ENCODE assay signal across 34 mouse cellular contexts in genomic region chr12:65119451-65119850, GRCm38 (mm10).
"Had no signal": no experiment of that assay in that cellular context is flagged by ENCODE, and none has a peak within 500 bp of the region (broad histone marks: within the 10 kb centered on the region; RNA-seq: fewer than 3 reads in every experiment).

No protein-coding gene starts in this region.

- H3K27ac ChIP-seq: heart, embryonic 13.5 days; heart, embryonic 15.5 days; hindbrain, embryonic 10.5 days; hindbrain, embryonic 12.5 days; hindbrain, embryonic 13.5 days; hindbrain, embryonic 14.5 days; hindbrain, embryonic 15.5 days; hindbrain, postnatal 0 days; intestine, embryonic 15.5 days; kidney, embryonic 15.5 days; kidney, postnatal 0 days; layer of hippocampus, adult 2 months; left cerebral cortex, adult 2 months had no signal

- H3K27me3 ChIP-seq: heart, embryonic 12.5 days; heart, embryonic 13.5 days; heart, embryonic 15.5 days; hindbrain, embryonic 12.5 days; hindbrain, embryonic 13.5 days; hindbrain, embryonic 15.5 days; intestine, embryonic 15.5 days; kidney, embryonic 15.5 days had no signal

- H3K4me1 ChIP-seq: heart, embryonic 12.5 days; heart, embryonic 13.5 days; heart, embryonic 15.5 days; hindbrain, embryonic 10.5 days; hindbrain, embryonic 12.5 days; hindbrain, embryonic 13.5 days; hindbrain, embryonic 15.5 days; intestine, embryonic 15.5 days; kidney, embryonic 15.5 days had no signal

- H3K9me3 ChIP-seq: heart, embryonic 12.5 days; heart, embryonic 13.5 days; heart, embryonic 15.5 days; hindbrain, embryonic 10.5 days; hindbrain, embryonic 12.5 days; hindbrain, embryonic 13.5 days; hindbrain, embryonic 15.5 days; intestine, embryonic 15.5 days; kidney, embryonic 15.5 days had no signal

- H3K4me2 ChIP-seq: heart, embryonic 11.5 days; heart, embryonic 12.5 days; heart, embryonic 13.5 days; heart, embryonic 15.5 days; hindbrain, embryonic 12.5 days; hindbrain, embryonic 13.5 days; hindbrain, embryonic 14.5 days; hindbrain, embryonic 15.5 days; intestine, embryonic 15.5 days; kidney, embryonic 15.5 days had no signal

- H3K9ac ChIP-seq: heart, embryonic 12.5 days; heart, embryonic 13.5 days; heart, embryonic 15.5 days; hindbrain, embryonic 12.5 days; hindbrain, embryonic 13.5 days; hindbrain, embryonic 14.5 days; hindbrain, embryonic 15.5 days; intestine, embryonic 15.5 days; kidney, embryonic 15.5 days had no signal

- DNase-seq: heart, postnatal 10 days; heart, postnatal 14 days; heart, postnatal 36 days; heart, postnatal 4 days; kidney, adult 11 months; kidney, adult 18-20 months; kidney, adult 2 months; kidney, adult 8-10 months; kidney, adult 9 months; kidney, postnatal 10 days; kidney, postnatal 14 days; kidney, postnatal 25 days; kidney, postnatal 36 days; kidney, postnatal 4 days; layer of hippocampus, adult 9-11 months; layer of hippocampus, postnatal 36 days had no signal

- H3K4me3 ChIP-seq: heart, embryonic 12.5 days; heart, embryonic 13.5 days; heart, embryonic 15.5 days; hindbrain, embryonic 10.5 days; hindbrain, embryonic 12.5 days; hindbrain, embryonic 13.5 days; hindbrain, embryonic 15.5 days; intestine, embryonic 15.5 days; kidney, embryonic 15.5 days; layer of hippocampus, adult 2 months; left cerebral cortex, adult 2 months had no signal

- ATAC-seq: hindbrain, embryonic 16.5 days; hindbrain, postnatal 0 days; inflammation-experienced regulatory T-cells, adult 6 months; intestine, embryonic 15.5 days; intestine, embryonic 16.5 days had no signal
